Mouse (Mus musculus) kidney, adult 2 months (tissue): ENCODE results near the gene Fam209. TPM values are rescaled to one million over a fixed set of nuclear protein-coding genes. Genes with fewer than 3 reads are reported as not detected.
A peak's percentile ranks its signal among the peaks of the same experiment; 100 is the strongest.

ENCODE experiments used
- DNase-seq: peaks from one replicate; pipeline ENCODE4 v3.0.0; 2021
- H3K27ac ChIP-seq: fragments of 200-500 bp; 2 replicates; pipeline ENCODE4 v1.5.1; 2012; ENCODE audit warnings: low read depth, low read length, control low read depth, inconsistent platforms; ENCODE audit not compliant: insufficient read depth
- H3K27me3 ChIP-seq: fragments of 200-500 bp; replicated peaks from 2 replicates; pipeline ENCODE4 v1.6.1; 2012; ENCODE audit warnings: mild to moderate bottlenecking, moderate library complexity, low read length, inconsistent platforms; ENCODE audit not compliant: control insufficient read depth, insufficient read depth
- H3K36me3 ChIP-seq: fragments of 200-500 bp; 2 replicates; pipeline ENCODE4 v1.6.1; 2012; ENCODE audit warnings: mild to moderate bottlenecking, moderate library complexity, low read length, inconsistent platforms; ENCODE audit not compliant: control insufficient read depth, insufficient read depth
- H3K4me1 ChIP-seq: fragments of 200-500 bp; 2 replicates; pipeline ENCODE4 v1.6.1; 2011; ENCODE audit warnings: low read length; ENCODE audit not compliant: control insufficient read depth, insufficient read depth
- H3K4me3 ChIP-seq: fragments of 200-500 bp; 2 replicates; pipeline ENCODE4 v1.5.1; 2011; ENCODE audit warnings: mild to moderate bottlenecking, low read depth, low read length, control low read depth; ENCODE audit not compliant: insufficient read depth
- CTCF ChIP-seq: fragments of 200-500 bp; conservative IDR thresholded peaks from 2 replicates; pipeline ENCODE4 v1.5.1; 2011; ENCODE audit warnings: low read depth, mild to moderate bottlenecking, control low read depth, low read length, moderate library complexity, mixed read lengths; ENCODE audit not compliant: insufficient read depth, insufficient read length
- POLR2A ChIP-seq: fragments of 200-500 bp; IDR thresholded peaks from one replicate; pipeline ENCODE4 v1.6.1; 2011; ENCODE audit warnings: low read depth, low read length, control low read depth
- WGBS: fragments of 180-500 bp; shearing (Covaris S2); methylation state at CpG from one replicate; pipeline ENCODE4 v1.1.7; 2018; 5-methylcytosine and 5-hydroxymethylcytosine counted together
- polyA plus RNA-seq: library from polyadenylated mRNA; depleted of rRNA; stranded (reverse); fragments of >200 nt; gene quantifications from 2 replicates; pipeline ENCODE4 v1.2.3, GENCODE M21; 2012

Gene Fam209
- polyA plus RNA-seq, 1 experiment: 0.33 TPM

- no peaks in the 10 kb centered on the region for H3K27me3 ChIP-seq
- 71% methylated on average over 8 of the region's 8 CpGs for whole genome bisulfite sequencing
These were observed 24.5 kb downstream of the Fam209 start for GRCm38 (mm10) chr2:172496736-172497345.

GRCm38 (mm10) chr2:172498823-172499222, 26.5 kb downstream of the Fam209 start:
- no peak overlapping the region for H3K27ac ChIP-seq
- no peak overlapping the region for H3K4me3 ChIP-seq
- 60% methylated on average over 3 of the region's 3 CpGs for WGBS
- no peak for DNase-seq
- no peaks in the 10 kb centered on the region for H3K27me3 ChIP-seq
- H3K4me1 ChIP-seq: no peaks in the 10 kb centered on the region
- no peaks in the 10 kb centered on the region for H3K36me3 ChIP-seq
- no peak for TF ChIP-seq POLR2A
- TF ChIP-seq CTCF: no peak

More at GRCm38 (mm10) chr2:172496736-172497345, 24.5 kb downstream of the Fam209 start:
- DNase-seq: peak; percentile 44
- Histone ChIP-seq H3K36me3 (no peaks in the 10 kb centered on the region), H3K27ac (no peak overlapping the region), H3K4me3 (no peak overlapping the region), H3K4me1 (no peaks in the 10 kb centered on the region)
- TF ChIP-seq CTCF: no peak
- TF ChIP-seq POLR2A: no peak

DNA sequence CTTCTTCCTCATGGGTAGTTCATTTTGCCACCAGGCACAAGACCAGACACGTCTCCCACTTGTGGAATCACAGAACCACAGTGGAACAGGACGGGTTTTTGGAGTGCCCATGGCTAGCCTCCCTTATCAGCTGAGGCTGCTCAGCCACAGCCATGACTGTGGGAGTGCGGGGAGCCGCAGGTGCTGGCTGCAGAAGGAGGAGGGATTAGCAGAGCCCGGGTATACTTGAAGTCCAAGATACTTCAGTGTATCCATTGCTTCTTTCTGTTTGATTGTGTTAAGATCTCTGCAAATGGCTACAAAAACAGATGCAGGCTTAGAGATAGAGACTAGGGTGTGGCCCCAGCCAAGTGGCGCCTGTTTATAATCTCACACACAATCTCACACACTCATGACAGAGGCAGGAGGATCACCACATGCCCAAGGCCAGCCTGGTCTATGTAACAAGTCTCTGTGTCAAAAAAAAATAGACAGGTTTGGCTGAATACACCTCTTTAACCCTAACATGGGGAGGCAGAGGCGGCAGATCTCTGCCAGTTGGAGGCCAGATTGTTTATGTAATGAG, 28.5 kb downstream of the Fam209 start:
- Histone ChIP-seq H3K4me3 (no peak overlapping the region), H3K4me1 (no peaks in the 10 kb centered on the region), H3K27me3 (no peaks in the 10 kb centered on the region), H3K36me3 (no peaks in the 10 kb centered on the region), H3K27ac (no peak overlapping the region)
- DNase-seq: no peak
- WGBS: 29% methylated on average over 7 of the region's 7 CpGs
- TF ChIP-seq CTCF (no peak), POLR2A (no peak)

DNA sequence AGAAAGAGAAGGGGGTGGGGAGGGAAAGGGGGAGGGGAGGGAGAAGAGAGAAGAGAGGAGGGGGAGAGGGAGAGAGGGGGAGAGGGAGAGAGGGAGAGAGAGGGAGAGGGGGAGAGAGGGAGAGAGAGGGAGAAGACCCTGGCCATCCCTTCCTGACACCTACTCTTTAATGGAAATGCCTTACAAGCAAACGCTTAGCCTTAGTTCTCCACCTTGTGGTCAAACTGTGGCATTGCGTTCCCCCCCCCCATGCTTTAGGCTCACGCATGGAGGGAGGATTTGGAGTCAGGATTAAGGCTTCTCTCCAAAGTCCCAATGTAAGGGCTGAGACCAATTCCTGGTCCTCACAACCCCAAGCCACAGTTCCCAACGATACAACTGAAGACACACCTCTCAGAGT, 29.0 kb downstream of the Fam209 start:
- 5% methylated on average over 4 of the region's 4 CpGs for WGBS
- H3K4me3 ChIP-seq: no peak overlapping the region
- no peak for DNase-seq

DNA sequence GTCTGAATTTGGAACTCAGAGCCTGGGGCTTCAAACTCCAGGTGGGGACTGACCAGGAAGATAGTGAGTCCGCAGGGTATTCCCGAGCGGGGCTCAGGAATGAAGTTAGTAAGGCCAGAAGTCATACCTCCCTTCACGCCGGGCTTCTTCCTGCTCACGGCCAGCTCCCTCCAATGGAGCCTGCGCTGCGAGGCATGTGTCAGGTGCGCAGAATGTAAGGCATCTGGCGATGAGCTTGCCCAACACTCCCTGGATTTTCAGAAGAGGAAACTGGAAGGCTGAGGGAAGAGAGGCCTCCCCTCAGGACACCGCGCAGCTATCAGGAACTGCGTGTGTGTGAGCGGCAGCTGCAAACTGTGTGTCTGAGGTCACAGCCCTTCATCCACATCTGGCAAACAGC, 29.8 kb downstream of the Fam209 start:
- no peaks in the 10 kb centered on the region for H3K36me3 ChIP-seq
- no peak overlapping the region for H3K27ac ChIP-seq
- no peak for DNase-seq
- TF ChIP-seq POLR2A (no peak), CTCF (no peak)
- H3K4me1 ChIP-seq: no peaks in the 10 kb centered on the region
- H3K27me3 ChIP-seq: no peaks in the 10 kb centered on the region
- 76% methylated on average over 14 of the region's 14 CpGs for WGBS
- H3K4me3 ChIP-seq: no peak overlapping the region

More for the DNA sequence above, 29.0 kb downstream of the Fam209 start:
- Histone ChIP-seq H3K27ac (no peak overlapping the region), H3K27me3 (no peaks in the 10 kb centered on the region), H3K36me3 (no peaks in the 10 kb centered on the region), H3K4me1 (no peaks in the 10 kb centered on the region)
- TF ChIP-seq CTCF (peak; percentile 84), POLR2A (no peak)

GRCm38 (mm10) chr2:172506121-172506520, 33.8 kb downstream of the Fam209 start:
- 67% methylated on average over 7 of the region's 7 CpGs for WGBS
- Histone ChIP-seq H3K27me3 (no peaks in the 10 kb centered on the region), H3K27ac (no peak overlapping the region), H3K36me3 (no peaks in the 10 kb centered on the region), H3K4me1 (no peaks in the 10 kb centered on the region), H3K4me3 (no peak overlapping the region)
- DNase-seq: peak; percentile 68
- no peak for TF ChIP-seq POLR2A
- no peak for TF ChIP-seq CTCF

- no peak for TF ChIP-seq CTCF
- TF ChIP-seq POLR2A: no peak
- WGBS: 90% methylated on average over 15 of the region's 15 CpGs
- H3K27ac ChIP-seq: no peak overlapping the region
- no peaks in the 10 kb centered on the region for H3K4me1 ChIP-seq
- no peaks in the 10 kb centered on the region for H3K36me3 ChIP-seq
- H3K27me3 ChIP-seq: no peaks in the 10 kb centered on the region
- no peak overlapping the region for H3K4me3 ChIP-seq
- no peak for DNase-seq
These were observed 37.9 kb downstream of the Fam209 start for GRCm38 (mm10) chr2:172510056-172510712.
